15 mouse cellular contexts compared by ENCODE assay signal in genomic region chr4:89112168-89112710, GRCm38 (mm10). TPM values are rescaled to one million over a fixed set of nuclear protein-coding genes. Genes with fewer than 3 reads are reported as not detected.
DNase-seq lines count a peak whose midpoint lies in the region; ATAC-seq lines count a peak whose summit lies in the region.
"Had no signal": no experiment of that assay in that cellular context is flagged by ENCODE, and none has a peak within 500 bp of the region (broad histone marks: within the 10 kb centered on the region; RNA-seq: fewer than 3 reads in every experiment).

No protein-coding gene starts in this region.

- peak; percentile 17 to 39; a peak in 2 of 4 replicates for ATAC-seq in hematopoietic stem cell, adult 5-6 weeks (replicated peaks in 1 of 2; ENCODE audit: insufficient read depth in 1 of 2, low FRiP score in 2 of 2, low TSS enrichment in 1 of 2, low read depth in 1 of 2, poor library complexity in 2 of 2, severe bottlenecking in 2 of 2)
- ATAC-seq: activated CD4-positive, CD25-positive, alpha-beta regulatory T cell, adult 4 months; forebrain, embryonic 16.5 days; intestine, embryonic 16.5 days; Patski had no signal

- peak; percentile 25 for DNase-seq in adrenal gland, postnatal 10 days
- no peak for DNase-seq in adrenal gland, adult 8-10 months
- peak; percentile 16 for DNase-seq in adrenal gland, postnatal 25 days
- no peak for DNase-seq in retina, embryonic 14.5 days (ENCODE audit: low spot score)
- no peak for DNase-seq in ovary, postnatal 10 days (ENCODE audit: low spot score)
- no peak for DNase-seq in urinary bladder, adult 18-20 months (ENCODE audit: low spot score in 2 of 2)
- DNase-seq: embryo, embryonic 11 days; gastrocnemius, postnatal 10 days; heart, adult 2 months; heart, postnatal 14 days had no signal

RNA-seq across cellular contexts. Expression of gene Mtap, which starts 24.7 kb away (rescaled TPM):
- total RNA-seq in adrenal gland, postnatal 10 days (2021): 10 to 100 TPM; 28.0 to 31.0 TPM
- 10 to 100 TPM; 33.3 to 51.7 (median 42.4) TPM for total RNA-seq in adrenal gland, adult 8-10 months (2022)
- 40.4 and 45.4 TPM in 2 replicates for total RNA-seq in adrenal gland, postnatal 25 days (2021)
- total RNA-seq in hematopoietic stem cell, adult 5-6 weeks (2017): 53.8 and 71.6 TPM in 2 replicates

Comparison
In these comparisons a context has a peak if more than half of its experiments do, and no peak if none do; other contexts are left out.
1. DNase-seq: peak in adrenal gland, postnatal 10 days (single experiment) and adrenal gland, postnatal 25 days (single experiment); none in adrenal gland, adult 8-10 months (single experiment), retina, embryonic 14.5 days (single experiment), ovary, postnatal 10 days (single experiment) and urinary bladder, adult 18-20 months (0 of 2).